Mouse (Mus musculus): ENCODE measurements around the gene Retreg2. TPM values are rescaled to one million over a fixed set of nuclear protein-coding genes. Genes with fewer than 3 reads are reported as not detected.

Gene Retreg2
- total RNA-seq (2017) = 45.8 and 60.1 TPM in 2 replicates

GRCm38 (mm10) chr1:75142301-75143261, at the start of gene Retreg2, which contains the start of gene Cnppd1:
TSS of gene Retreg2 (plus strand) at chr1:75142778.
TSS of gene Cnppd1 (minus strand) at chr1:75142711.
- ATAC-seq (replicated peaks; ENCODE audit: low read depth, poor library complexity, severe bottlenecking) = peak; percentile 62

GRCm38 (mm10) chr1:75122211-75122610, 20.4 kb upstream of the Retreg2 start:
- no peak for ATAC-seq (replicated peaks; ENCODE audit: low read depth, poor library complexity, severe bottlenecking)

DNA sequence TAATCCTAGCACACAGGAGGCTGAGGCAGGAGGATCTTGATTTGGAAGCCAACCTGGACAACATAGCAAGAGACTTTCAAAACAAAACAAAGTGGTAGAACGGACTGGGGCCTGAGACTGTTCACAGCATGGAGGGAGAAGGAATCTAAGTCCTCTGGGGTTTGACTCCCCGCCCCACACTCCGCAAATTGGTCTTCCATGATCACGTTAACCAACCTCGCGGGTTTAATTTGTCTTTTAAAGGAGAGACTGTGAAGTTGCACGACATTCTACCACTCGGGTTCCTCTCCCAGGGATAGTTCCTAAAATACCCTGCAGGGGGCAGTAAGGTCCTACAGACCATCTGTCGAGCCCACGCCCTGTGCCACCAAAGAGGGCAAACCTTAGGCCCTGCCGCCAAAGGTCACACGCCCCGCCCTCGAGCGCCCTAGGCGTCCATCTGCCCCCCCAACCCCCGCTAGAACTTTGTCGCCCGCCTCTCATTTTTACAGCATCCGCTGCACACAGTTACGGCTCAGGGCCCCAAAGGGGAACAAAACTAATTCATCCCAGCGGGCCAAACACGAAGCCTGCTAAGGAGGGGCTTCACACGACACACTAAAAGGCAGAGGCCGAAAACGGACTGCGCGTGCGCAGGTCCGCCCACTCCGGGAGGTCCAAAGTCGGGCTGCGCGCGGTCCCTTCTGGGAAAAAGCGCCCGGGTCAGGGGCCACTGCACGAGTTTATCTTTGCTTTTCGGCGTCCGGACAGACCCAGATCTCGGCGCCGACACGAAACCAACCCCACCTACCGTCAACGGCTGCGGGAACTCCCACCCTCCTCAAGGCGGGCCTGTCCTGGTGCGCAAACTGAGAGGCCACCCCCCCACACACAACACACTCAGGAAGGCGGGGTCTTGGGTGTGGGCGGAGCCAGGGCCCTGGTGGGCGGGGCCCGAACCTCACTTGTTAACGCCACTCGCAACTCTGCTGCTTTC, 17.9 kb upstream of the Retreg2 start, which contains the start of gene Nhej1:
TSS of gene Nhej1 (minus strand) at position 855 of the 976 bp plus-strand sequence.
- ATAC-seq (replicated peaks; ENCODE audit: low read depth, poor library complexity, severe bottlenecking) = peak; percentile 89

- ATAC-seq (replicated peaks; ENCODE audit: low read depth, poor library complexity, severe bottlenecking) = no peak
These were observed 17.2 kb upstream of the Retreg2 start for GRCm38 (mm10) chr1:75125418-75125817.

DNA sequence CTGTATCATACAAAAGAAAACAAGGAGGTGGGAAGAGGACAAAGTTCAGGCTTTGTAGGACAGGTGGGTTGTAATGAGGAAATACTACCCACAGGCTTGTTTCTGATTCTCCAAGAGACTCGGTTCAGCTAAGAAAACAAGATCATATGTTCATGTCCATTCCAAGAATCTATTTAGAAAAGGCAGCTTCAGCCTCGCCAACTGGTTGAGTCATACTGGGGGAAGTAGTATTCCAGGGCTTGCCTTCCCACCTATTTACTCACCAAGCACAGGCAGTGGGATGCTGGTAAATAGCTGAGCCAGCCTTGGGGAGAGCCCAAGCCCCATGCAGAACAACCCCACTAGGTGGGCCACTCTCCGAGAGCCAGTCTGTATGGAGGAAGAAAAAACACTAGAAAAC, 13.9 kb upstream of the Retreg2 start:
- no peak for ATAC-seq (replicated peaks; ENCODE audit: low read depth, poor library complexity, severe bottlenecking)

DNA sequence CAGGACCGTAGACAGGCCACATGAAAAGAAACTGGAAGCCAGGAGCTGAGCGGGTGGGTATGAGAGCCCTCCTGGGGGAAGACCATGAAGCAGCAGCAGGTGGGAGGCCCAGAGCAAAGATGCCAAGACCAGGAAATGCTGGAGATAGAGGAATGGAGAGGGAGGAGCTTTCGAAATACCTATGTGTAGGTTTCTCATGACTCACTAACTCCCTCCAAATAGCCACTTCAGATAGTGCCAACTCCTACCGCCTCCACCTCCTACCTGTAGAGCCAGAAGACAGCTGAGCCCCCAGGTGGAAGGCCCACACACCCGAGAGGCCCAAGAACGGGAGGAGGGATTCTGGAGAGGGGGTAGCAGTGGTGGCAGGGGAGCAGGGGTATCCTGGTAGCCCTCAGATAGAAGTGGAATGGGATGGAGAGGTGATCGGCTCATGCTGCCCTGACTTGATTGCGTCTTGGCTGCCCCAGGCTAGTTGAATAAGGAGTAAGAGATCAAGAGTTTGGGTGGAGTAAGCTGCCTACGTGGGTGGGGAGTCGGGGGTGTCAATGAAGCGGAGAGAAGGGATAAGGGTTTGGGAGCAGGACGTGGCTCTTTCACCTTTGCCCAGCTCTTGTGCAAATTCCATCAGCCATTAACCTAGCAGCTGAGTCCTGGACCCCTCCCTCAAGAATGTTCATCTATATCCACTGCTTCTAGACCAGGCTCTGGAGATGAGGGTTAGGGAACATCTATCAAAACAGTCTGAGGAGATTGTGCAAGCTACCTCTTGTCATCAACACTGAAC, 9.0 kb upstream of the Retreg2 start, which contains the start of gene Slc23a3:
TSS of gene Slc23a3 (minus strand) at position 470 of the 787 bp plus-strand sequence.
- no peak for ATAC-seq (replicated peaks; ENCODE audit: low read depth, poor library complexity, severe bottlenecking)

DNA sequence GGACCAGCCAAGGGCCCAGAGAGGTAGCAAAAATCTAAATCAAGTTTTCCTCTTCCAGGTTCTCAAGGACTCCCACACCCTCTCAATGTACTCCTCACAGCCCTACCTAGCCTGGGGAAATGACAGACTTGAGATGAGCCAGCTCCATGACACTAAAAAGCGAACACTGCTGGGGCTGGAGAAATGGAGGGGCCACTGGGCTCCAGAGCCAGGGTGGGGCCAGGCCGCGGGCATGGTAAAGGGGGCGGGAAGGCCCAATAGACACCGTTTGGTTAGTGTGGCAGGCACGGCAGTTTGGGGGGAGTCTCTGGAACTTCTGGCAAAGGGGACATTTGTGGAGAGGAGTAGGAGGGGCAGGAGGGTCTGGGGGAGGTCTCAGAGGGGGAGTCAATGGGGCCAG, 6.3 kb upstream of the Retreg2 start:
- ATAC-seq (replicated peaks; ENCODE audit: low read depth, poor library complexity, severe bottlenecking) = no peak

DNA sequence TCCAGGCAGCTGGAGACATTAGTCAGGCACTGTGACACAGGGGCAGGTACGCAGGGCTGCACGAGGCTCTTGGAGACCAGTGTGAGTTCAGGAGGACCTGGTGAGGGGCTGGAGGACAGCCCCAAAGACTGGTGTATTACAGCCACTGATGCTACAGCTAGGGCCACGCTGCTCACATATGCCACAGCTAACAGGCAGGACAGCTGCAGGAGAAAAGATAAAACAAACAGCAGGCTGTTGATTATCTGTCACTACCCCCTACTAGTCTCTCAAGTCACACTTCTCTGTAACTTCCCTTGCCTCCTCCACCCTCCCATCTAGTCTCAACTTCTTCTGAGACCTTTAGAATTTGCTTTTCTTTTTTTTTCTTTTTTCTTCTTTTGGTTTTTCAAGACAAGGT, 5.8 kb upstream of the Retreg2 start:
- ATAC-seq (replicated peaks; ENCODE audit: low read depth, poor library complexity, severe bottlenecking) = peak; percentile 45

GRCm38 (mm10) chr1:75138448-75138847, 4.1 kb upstream of the Retreg2 start:
- ATAC-seq (replicated peaks; ENCODE audit: low read depth, poor library complexity, severe bottlenecking) = no peak

DNA sequence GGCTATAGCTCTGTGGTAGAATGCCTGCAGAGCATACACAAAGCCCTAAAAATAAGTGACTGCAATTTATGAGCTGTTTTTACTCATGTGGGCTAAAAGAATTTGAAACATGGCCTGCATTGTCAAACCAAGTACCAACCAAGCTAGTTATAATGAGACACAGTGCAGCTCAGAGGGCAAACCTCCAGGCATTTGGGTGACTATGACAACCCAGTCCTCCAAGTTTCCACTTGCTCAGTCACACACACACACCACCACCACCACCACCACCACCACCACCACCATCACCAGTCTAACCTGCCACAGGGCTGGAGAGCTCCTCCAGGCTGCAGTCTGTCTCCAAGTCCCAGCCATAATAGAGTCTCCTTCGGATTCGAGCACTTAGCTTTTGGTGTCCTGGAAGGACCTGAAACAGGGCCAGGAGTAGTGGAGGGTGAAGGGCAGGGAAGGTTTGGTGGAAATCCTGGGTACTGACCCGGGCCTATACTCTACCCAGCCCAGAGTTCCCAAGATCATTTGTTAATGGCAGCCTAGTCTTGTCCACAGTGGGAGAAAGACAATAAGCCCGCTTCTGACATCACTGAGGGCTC, 1.9 kb upstream of the Retreg2 start:
- no peak for ATAC-seq (replicated peaks; ENCODE audit: low read depth, poor library complexity, severe bottlenecking)

DNA sequence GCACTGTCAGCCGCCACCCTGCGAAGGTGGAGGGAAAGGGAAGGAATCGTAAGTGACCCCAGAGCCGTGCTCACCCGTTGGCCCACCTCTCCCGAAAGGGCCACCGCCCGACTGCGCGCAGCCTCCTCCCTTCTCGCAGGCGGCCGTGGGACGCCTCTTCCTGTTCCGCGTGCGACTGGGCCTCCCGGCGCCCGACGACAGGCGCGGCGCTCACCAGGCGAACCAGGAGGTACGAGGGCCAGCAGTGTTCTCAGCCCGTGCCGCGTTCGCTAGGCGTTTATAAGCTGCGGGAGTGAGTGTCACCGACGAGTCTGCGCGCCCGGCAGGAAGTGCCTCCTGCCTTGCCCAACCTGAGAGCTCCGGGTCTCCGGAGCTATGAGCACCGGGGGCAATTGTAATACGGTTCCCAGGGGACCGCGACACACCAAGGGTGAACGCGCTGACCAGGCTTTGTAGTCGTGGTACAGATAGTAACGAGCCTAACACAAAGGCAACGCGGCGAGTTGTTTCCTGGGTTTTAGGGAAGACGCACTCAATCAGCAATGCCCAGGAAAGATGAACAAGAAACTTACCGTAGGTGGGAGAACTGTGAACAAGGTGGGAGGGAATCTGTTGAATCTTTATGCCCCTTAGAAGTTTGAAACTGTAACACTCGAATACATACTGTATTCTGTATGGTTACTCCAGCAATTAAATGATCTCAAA, 940 bp upstream of the Retreg2 start:
- peak; percentile 65 for ATAC-seq (replicated peaks; ENCODE audit: low read depth, poor library complexity, severe bottlenecking)

DNA sequence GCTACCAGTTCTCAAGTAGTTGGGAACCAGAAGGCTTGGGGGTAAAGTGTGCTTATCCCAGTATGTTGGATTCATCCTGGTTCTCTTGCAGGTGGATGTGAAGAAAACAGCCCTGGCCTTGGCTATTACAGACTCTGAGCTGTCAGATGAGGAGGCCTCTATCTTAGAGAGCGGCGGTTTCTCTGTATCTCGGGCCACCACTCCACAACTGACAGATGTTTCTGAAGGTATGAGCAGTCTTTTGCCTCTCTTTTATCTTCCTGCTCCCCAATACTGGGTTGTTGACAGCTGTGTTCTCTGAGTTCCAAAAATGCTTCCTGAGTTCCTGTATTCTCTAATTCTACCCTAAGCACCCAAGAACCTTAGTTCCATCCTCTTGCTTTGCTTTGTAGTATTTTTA, 3.0 kb downstream of the Retreg2 start:
- no peak for ATAC-seq (replicated peaks; ENCODE audit: low read depth, poor library complexity, severe bottlenecking)

DNA sequence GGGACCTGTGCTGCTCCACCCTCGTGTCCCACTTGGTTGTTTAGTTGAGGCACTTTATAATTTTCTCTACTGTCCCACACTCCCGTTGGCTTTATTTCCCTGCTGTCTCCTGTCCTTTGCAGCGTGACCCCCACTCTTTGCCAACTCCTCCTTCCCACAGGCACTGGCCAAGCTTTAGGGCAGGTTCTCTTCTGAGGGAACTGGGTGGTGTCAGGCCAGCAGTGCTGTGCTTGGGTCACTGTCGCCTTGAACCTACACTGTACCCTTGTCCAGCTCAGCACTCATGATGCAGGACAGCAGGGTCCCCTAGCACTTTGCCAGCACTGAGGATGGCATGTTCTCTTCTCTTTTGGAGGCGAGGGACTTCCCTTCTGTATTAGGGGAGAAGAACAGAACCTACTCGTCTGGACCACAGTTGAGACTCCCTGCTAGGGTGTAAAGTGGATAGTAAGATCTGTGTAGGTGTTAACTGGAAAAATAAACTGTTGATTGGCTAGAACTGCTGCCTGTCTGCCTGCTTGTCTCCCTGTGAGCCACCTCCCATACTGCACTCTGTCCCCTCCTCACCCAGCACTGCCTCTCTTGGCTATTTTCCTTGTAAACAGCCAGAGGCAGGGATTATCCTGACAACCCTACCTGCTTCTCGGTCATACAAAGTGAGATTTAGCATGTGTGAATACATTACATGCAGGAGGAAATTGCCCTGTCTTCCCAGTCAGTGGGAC, 5.0 kb downstream of the Retreg2 start:
- no peak for ATAC-seq (replicated peaks; ENCODE audit: low read depth, poor library complexity, severe bottlenecking)

DNA sequence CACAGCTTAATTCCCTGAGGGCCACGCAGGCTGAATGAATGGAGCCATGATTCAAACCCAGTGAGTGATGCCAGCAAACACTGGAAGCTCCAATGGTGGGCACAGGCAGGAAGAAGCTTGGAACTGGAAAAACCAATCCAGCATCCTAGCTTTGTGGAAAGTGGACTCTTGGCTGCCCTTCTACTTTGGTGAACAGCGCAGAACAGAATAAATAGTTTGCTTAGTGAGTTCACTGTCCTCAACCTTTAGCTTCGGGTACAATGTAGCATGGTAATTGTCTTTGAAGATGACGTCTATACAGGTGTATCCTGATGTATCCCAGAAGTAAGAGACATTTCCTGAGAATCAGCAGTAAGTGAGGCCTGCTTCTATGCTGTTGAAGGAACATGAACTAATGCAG, 6.1 kb downstream of the Retreg2 start:
- no peak for ATAC-seq (replicated peaks; ENCODE audit: low read depth, poor library complexity, severe bottlenecking)

GRCm38 (mm10) chr1:75155837-75156236, 13.3 kb downstream of the Retreg2 start:
- no peak for ATAC-seq (replicated peaks; ENCODE audit: low read depth, poor library complexity, severe bottlenecking)

DNA sequence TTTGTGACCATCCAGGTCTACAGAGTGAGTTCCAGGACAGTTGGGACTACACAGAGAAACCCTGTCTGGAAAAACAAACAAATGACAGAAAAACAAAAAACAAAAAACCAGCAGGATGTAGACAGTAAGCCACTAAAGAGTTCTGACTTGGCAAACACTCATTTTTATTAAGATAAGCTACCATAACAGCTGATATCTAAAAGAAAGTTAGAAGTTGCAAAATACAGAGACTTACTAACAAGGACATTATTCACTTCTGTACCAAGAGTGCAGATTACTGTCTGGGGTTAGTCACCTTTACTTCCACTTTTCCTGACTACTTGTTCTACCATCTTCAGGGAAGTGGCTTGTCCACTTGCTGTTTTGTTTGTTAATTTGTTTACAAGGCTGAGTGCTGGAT, 16.4 kb downstream of the Retreg2 start:
- no peak for ATAC-seq (replicated peaks; ENCODE audit: low read depth, poor library complexity, severe bottlenecking)

DNA sequence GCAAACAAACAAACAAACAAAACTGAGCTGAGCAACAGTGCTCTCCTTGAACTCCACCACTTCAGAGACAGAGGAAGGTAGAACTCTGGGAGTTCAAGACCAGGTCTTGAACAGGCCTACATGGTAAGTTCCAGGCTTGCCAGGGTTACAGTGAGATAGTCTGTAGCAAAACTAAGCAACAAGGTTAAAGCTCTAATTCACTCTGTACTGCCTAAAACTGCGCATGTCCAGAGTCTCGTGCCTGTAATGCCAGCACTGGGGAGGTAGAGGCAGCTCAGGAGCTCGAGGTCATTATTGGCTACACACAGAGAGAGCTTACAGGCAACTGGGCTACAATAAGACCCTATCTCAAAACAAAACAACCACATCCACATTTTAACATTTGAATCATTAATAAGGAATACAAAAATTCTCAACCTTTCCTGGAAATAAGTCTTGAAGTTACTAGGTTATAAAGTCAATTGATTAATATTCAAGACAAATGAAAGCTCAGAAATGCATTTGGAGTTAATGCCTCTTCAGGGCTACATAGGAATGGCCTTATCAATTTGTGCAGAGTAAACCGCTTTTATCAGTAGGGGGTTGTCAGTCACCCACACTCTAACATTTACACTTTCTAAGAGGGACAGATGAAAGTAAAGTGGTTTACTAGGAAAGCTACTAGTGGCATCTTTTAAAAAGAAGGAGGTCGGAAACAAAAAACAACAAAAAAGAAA, 17.1 kb downstream of the Retreg2 start:
- no peak for ATAC-seq (replicated peaks; ENCODE audit: low read depth, poor library complexity, severe bottlenecking)
